Mouse (Mus musculus) hindbrain, postnatal 0 days (tissue): Measurements from ENCODE around the gene Eid1. TPM values are rescaled to one million over a fixed set of nuclear protein-coding genes. Genes with fewer than 3 reads are reported as not detected.
A peak's percentile ranks its signal among the peaks of the same experiment; 100 is the strongest.

Experiments
- ATAC-seq: fragments of 200-750 bp; cut with Nextera tagmentation; 2 replicates; pipeline ENCODE4 v1.8.0; 2017; ENCODE audit warnings: mild to moderate bottlenecking, moderate TSS enrichment, moderate library complexity
- DNase-seq: peaks from one replicate; pipeline ENCODE4 v3.0.0-alpha.2; 2015; ENCODE audit warnings: low spot score
- H3K27ac ChIP-seq: fragments of 300-500 bp; sonication (generic); 2 replicates; pipeline ENCODE4 v1.5.1; 2014; ENCODE audit warnings: mild to moderate bottlenecking
- H3K27me3 ChIP-seq: fragments of 300-500 bp; sonication (generic); 2 replicates; pipeline ENCODE4 v1.6.1; 2014; ENCODE audit warnings: low read length, mixed read lengths; ENCODE audit not compliant: insufficient read depth
- H3K36me3 ChIP-seq: fragments of 300-500 bp; sonication (generic); 2 replicates; pipeline ENCODE4 v1.6.1; 2014; ENCODE audit warnings: low read length, mixed read lengths; ENCODE audit not compliant: insufficient read depth
- H3K4me1 ChIP-seq: fragments of 300-500 bp; sonication (generic); 2 replicates; pipeline ENCODE4 v1.6.1; 2014; ENCODE audit warnings: antibody characterized with exemption, low read length, mixed read lengths; ENCODE audit not compliant: insufficient read depth
- H3K4me2 ChIP-seq: fragments of 300-500 bp; sonication (generic); 2 replicates; pipeline ENCODE4 v1.6.1; 2014; ENCODE audit warnings: low read depth, mild to moderate bottlenecking, low read length, moderate library complexity, mixed read lengths
- H3K4me3 ChIP-seq: fragments of 300-500 bp; sonication (generic); 2 replicates; pipeline ENCODE4 v1.5.1; 2014; ENCODE audit warnings: low read length
- H3K9ac ChIP-seq: fragments of 300-500 bp; sonication (generic); replicated peaks from 2 replicates; pipeline ENCODE4 v1.6.1; 2014; ENCODE audit warnings: mild to moderate bottlenecking, low read length, moderate library complexity, mixed read lengths
- H3K9me3 ChIP-seq: fragments of 300-500 bp; sonication (generic); 2 replicates; pipeline ENCODE4 v1.6.1; 2016; ENCODE audit warnings: low read length, mixed read lengths
- CTCF ChIP-seq: IDR thresholded peaks from 2 replicates; pipeline ENCODE4 v1.5.1; 2016; ENCODE audit warnings: antibody characterized with exemption, control low read depth, low read depth
- WGBS: fragments of 180-500 bp; shearing (Covaris S2); extraction: QIAGEN DNeasy Blood & Tissue Kit; methylation state at CpG from one replicate; pipeline ENCODE4 v1.1.7; 2014; 5-methylcytosine and 5-hydroxymethylcytosine counted together
- polyA plus RNA-seq: library from polyadenylated mRNA; unstranded; fragments of >200 nt; fragmentation: Nextera tagmentation; extraction: Ambion mirVana; gene quantifications from 2 replicates; pipeline ENCODE4 v1.2.1, GENCODE M21; 2015
- total RNA-seq: library from RNA; depleted of rRNA; stranded (reverse); fragments of >200 nt; gene quantifications from 2 replicates; pipeline ENCODE4 v1.2.3, GENCODE M21; 2014

Gene Eid1
- total and polyA plus RNA-seq, 2 experiments from 2014 or later: 262 to 393 TPM

GRCm38 (mm10) chr2:125637331-125637730 lies 35.6 kb upstream of the Eid1 start:
- Histone ChIP-seq H3K4me3 (no peak overlapping the region), H3K36me3 (no peaks in the 10 kb centered on the region; the same call in 1 of the 2 replicates), H3K9me3 (no peaks in the 10 kb centered on the region), H3K4me2 (no peak overlapping the region), H3K27me3 (no peaks in the 10 kb centered on the region), H3K9ac (no peak overlapping the region), H3K4me1 (no peaks in the 10 kb centered on the region), H3K27ac (no peak overlapping the region)
- 83% methylated on average over 7 of the region's 7 CpGs for WGBS
- ATAC-seq (no peak), DNase-seq (no peak)
- no peak for TF ChIP-seq CTCF

- Histone ChIP-seq H3K27ac (no peak overlapping the region), H3K4me2 (no peak overlapping the region), H3K4me1 (no peaks in the 10 kb centered on the region), H3K9me3 (no peaks in the 10 kb centered on the region), H3K36me3 (no peaks in the 10 kb centered on the region), H3K9ac (no peak overlapping the region), H3K4me3 (no peak overlapping the region), H3K27me3 (no peaks in the 10 kb centered on the region)
- ATAC-seq: no peak
- WGBS: 56% methylated on average over 6 of the region's 6 CpGs
- TF ChIP-seq CTCF: no peak
- DNase-seq: peak; percentile 10
Measured at GRCm38 (mm10) chr2:125644912-125645311, 28.0 kb upstream of the Eid1 start.

- 91% methylated on average over 5 of the region's 5 CpGs for WGBS
- H3K9ac ChIP-seq: no peak overlapping the region
- no peak overlapping the region for H3K4me3 ChIP-seq
- DNase-seq: no peak
- no peaks in the 10 kb centered on the region for H3K27me3 ChIP-seq
- no peak overlapping the region for H3K27ac ChIP-seq
- H3K4me2 ChIP-seq: no peak overlapping the region
- no peaks in the 10 kb centered on the region for H3K9me3 ChIP-seq
- no peaks in the 10 kb centered on the region for H3K36me3 ChIP-seq
- ATAC-seq: no peak
- no peak for TF ChIP-seq CTCF
- no peaks in the 10 kb centered on the region for H3K4me1 ChIP-seq
Measured at GRCm38 (mm10) chr2:125650038-125650437, 22.9 kb upstream of the Eid1 start.

DNA sequence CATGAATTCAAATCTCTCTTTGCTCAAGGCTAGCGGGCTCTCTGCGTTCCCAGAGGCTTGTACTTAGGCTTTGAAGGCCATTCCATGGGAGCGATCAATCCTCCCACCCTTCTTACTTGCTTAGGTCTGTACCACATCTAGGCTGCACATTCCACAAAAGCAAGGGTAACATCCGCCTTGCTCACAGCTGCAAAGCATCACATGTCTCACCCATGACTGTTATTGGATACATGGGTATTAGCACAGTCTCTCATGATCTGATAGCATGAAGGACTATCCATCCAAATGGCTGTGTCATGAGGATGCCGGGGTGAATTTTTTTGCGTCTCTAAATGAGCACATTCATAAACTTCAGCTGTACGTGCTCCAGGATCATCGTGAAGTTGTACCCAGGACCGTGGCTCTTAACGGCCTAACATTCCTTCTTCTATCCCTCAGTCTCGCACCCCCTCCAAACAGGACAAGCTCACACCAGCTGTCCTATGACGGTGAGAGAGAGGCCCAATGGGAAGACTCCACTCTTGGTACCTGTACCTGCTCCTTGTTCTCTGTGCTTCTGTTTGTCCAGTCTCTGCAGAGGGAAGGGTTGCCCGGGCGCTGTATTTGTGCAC lies 22.0 kb upstream of the Eid1 start:
- Histone ChIP-seq H3K4me3 (no peak overlapping the region), H3K27me3 (no peaks in the 10 kb centered on the region), H3K4me2 (no peak overlapping the region), H3K36me3 (no peaks in the 10 kb centered on the region), H3K9me3 (no peaks in the 10 kb centered on the region), H3K27ac (no peak overlapping the region), H3K4me1 (no peaks in the 10 kb centered on the region), H3K9ac (no peak overlapping the region)
- no peak for TF ChIP-seq CTCF
- 95% methylated on average over 14 of the region's 14 CpGs for WGBS
- DNase-seq (no peak), ATAC-seq (no peak)

- no peaks in the 10 kb centered on the region for H3K36me3 ChIP-seq
- no peak for TF ChIP-seq CTCF
- no peak overlapping the region for H3K9ac ChIP-seq
- no peaks in the 10 kb centered on the region for H3K4me1 ChIP-seq
- DNase-seq (no peak), ATAC-seq (no peak)
- H3K4me2 ChIP-seq: no peak overlapping the region
- H3K9me3 ChIP-seq: no peaks in the 10 kb centered on the region
- H3K27ac ChIP-seq: no peak overlapping the region
- 53% methylated on average over 8 of the region's 8 CpGs for WGBS
- no peaks in the 10 kb centered on the region for H3K27me3 ChIP-seq
- no peak overlapping the region for H3K4me3 ChIP-seq
Measured at GRCm38 (mm10) chr2:125651563-125651962, 21.3 kb upstream of the Eid1 start.

DNA sequence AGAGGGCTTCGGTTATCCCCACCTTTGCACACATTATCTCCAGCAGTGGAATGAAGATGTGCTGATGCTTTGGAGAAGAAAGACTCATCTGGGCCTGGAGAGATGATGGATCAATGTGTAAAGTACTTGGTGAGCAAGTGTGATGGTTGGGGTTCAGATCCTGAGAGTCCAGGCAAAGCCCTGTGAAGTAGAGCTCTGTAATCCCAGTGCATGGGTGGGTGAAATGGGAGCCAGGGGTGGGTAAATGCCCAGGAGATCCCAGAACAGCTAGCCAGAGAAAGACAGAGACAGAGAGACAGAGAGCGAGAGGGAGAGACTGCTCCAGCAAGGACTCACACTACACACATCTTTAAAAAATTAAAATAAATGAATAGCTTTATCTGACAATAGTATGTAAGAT lies 19.6 kb upstream of the Eid1 start:
- H3K4me1 ChIP-seq: no peaks in the 10 kb centered on the region
- H3K4me2 ChIP-seq: no peak overlapping the region
- DNase-seq: no peak
- WGBS: 93% methylated on average over 2 of the region's 2 CpGs
- no peak overlapping the region for H3K4me3 ChIP-seq
- no peak overlapping the region for H3K9ac ChIP-seq
- H3K27ac ChIP-seq: no peak overlapping the region
- H3K27me3 ChIP-seq: no peaks in the 10 kb centered on the region
- H3K9me3 ChIP-seq: no peaks in the 10 kb centered on the region
- ATAC-seq: no peak
- TF ChIP-seq CTCF: no peak
- H3K36me3 ChIP-seq: no peaks in the 10 kb centered on the region

DNA sequence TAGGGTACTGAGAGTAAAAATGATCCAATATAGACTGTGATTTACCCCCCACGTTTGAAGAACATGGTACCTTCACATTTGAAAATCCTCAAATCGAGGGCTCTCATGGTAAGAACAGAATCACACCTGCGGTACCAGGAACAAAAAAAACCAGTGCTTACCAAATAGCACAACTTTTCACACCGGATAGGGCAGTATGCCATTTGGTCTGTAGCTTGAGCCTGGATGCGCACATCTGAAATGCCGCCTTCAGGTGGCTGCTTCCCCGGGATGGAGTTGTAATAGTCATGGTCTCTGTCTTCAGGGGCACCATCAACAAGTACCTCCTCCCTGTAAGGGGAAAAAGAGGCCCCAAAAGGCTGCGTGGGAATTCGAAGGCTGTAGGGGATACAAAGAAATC lies 17.5 kb upstream of the Eid1 start:
- DNase-seq (no peak), ATAC-seq (no peak)
- Histone ChIP-seq H3K36me3 (no peaks in the 10 kb centered on the region), H3K4me1 (no peaks in the 10 kb centered on the region), H3K9me3 (no peaks in the 10 kb centered on the region), H3K4me2 (no peak overlapping the region), H3K9ac (no peak overlapping the region), H3K27me3 (no peaks in the 10 kb centered on the region), H3K27ac (no peak overlapping the region), H3K4me3 (no peak overlapping the region)
- WGBS: 90% methylated on average over 9 of the region's 9 CpGs
- TF ChIP-seq CTCF: no peak
